Mouse (Mus musculus) testis, adult 2 months (tissue): ENCODE data around the gene Sgca.

ENCODE experiments used
- CTCF ChIP-seq: fragments of 200-500 bp; IDR thresholded peaks from 2 replicates; pipeline ENCODE4 v1.5.1; 2012; ENCODE audit warnings: low read depth, mild to moderate bottlenecking, inconsistent platforms, low read length, moderate library complexity; ENCODE audit not compliant: control insufficient read depth, insufficient read depth, insufficient replicate concordance
- POLR2A ChIP-seq: fragments of 200-500 bp; IDR thresholded peaks from 2 replicates; pipeline ENCODE4 v1.6.1; 2012; ENCODE audit warnings: low read depth, mild to moderate bottlenecking, inconsistent platforms, low read length, moderate library complexity; ENCODE audit not compliant: control insufficient read depth

DNA sequence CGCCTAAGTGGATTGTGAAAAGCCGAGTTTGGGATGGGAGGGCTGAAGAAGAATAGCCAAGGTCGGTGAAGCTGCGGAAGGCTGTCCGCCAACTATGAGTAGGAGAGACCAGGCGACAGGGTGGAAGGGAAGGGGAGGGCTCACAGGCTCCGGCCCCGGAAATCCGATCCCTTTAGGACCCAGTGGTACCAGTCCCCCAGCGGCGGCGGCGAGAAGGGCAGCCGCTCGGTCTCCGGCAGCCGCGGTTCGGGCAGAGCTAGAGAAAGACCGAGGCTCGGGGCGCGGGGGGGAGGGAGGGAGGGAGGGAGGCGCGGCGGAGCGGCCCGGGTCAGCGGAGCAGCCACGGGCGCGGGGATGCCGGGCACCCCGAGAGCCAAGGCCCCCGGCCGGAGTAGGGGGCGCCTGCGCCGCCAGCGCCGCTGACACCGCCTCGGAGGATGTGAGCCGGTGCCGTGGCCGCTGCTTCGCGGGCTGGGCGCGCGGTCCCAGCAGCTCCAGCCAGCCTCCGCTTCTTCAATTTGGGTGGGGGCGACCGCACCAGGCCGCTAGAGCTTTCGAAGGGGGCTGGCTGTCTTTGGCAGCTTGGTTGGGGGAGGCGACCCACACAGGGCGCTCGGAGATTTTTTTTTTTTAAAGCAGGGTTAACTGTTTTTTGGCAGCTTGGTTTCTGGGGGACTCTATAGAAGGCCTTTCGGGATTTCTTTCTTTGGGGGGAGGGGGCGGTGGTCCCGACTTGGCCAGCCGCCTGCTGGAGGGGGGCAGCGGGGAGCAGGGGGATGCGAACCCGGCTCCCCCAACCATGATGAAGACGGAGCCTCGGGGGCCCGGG, 14.8 kb upstream of the Sgca start, which contains the start of gene Ppp1r9b:
- TF ChIP-seq POLR2A = no peak
- peak; percentile 52; the same call in 1 of the 2 replicates for TF ChIP-seq CTCF
